Mouse (Mus musculus) liver, embryonic 13.5 days (tissue): Measurements from ENCODE around the gene Frmd4b. TPM values are rescaled to one million over a fixed set of nuclear protein-coding genes. Genes with fewer than 3 reads are reported as not detected.

Experiments
- ATAC-seq: fragments of 200-750 bp; cut with Nextera tagmentation; 2 replicates; pipeline ENCODE4 v1.8.0; 2017; ENCODE audit warnings: low read depth, mild to moderate bottlenecking, moderate number of reproducible peaks, moderate library complexity
- DNase-seq: peaks from one replicate; pipeline ENCODE4 v3.0.0; 2022
- H3K27ac ChIP-seq: fragments of 300-500 bp; sonication (generic); 2 replicates; pipeline ENCODE4 v1.5.1; 2015; ENCODE audit warnings: moderate library complexity, mild to moderate bottlenecking, inconsistent platforms
- H3K27me3 ChIP-seq: fragments of 300-500 bp; sonication (generic); 2 replicates; pipeline ENCODE4 v1.6.1; 2015; ENCODE audit warnings: mild to moderate bottlenecking, inconsistent platforms
- H3K36me3 ChIP-seq: fragments of 300-500 bp; sonication (generic); 2 replicates; pipeline ENCODE4 v1.6.1; 2015; ENCODE audit warnings: mild to moderate bottlenecking, inconsistent platforms
- H3K4me1 ChIP-seq: fragments of 300-500 bp; sonication (generic); replicated peaks from 2 replicates; pipeline ENCODE4 v1.6.1; 2015; ENCODE audit warnings: inconsistent platforms
- H3K4me2 ChIP-seq: fragments of 300-500 bp; sonication (generic); 2 replicates; pipeline ENCODE4 v1.6.1; 2015; ENCODE audit warnings: inconsistent platforms, mild to moderate bottlenecking, moderate library complexity
- H3K4me3 ChIP-seq: fragments of 300-500 bp; sonication (generic); replicated peaks from 2 replicates; pipeline ENCODE4 v1.5.1; 2015; ENCODE audit warnings: mild to moderate bottlenecking, inconsistent platforms
- H3K9ac ChIP-seq: fragments of 300-500 bp; sonication (generic); 2 replicates; pipeline ENCODE4 v1.6.1; 2015; ENCODE audit warnings: mild to moderate bottlenecking, inconsistent platforms
- H3K9me3 ChIP-seq: fragments of 300-500 bp; sonication (generic); replicated peaks from 2 replicates; pipeline ENCODE4 v1.6.1; 2016; ENCODE audit warnings: inconsistent platforms
- WGBS: fragments of 180-500 bp; shearing (Covaris S2); methylation state at CpG from one replicate; pipeline ENCODE4 v1.1.7; 2015; ENCODE audit not compliant: insufficient replicate concordance; 5-methylcytosine and 5-hydroxymethylcytosine counted together
- polyA plus RNA-seq: library from polyadenylated mRNA; unstranded; fragments of >200 nt; fragmentation: Nextera tagmentation; extraction: Ambion mirVana; gene quantifications from 2 replicates; pipeline ENCODE4 v1.2.1, GENCODE M21; 2015

The Frmd4b gene
- polyA plus RNA-seq, 1 experiment from 2014 or later = 3.8 TPM

DNA sequence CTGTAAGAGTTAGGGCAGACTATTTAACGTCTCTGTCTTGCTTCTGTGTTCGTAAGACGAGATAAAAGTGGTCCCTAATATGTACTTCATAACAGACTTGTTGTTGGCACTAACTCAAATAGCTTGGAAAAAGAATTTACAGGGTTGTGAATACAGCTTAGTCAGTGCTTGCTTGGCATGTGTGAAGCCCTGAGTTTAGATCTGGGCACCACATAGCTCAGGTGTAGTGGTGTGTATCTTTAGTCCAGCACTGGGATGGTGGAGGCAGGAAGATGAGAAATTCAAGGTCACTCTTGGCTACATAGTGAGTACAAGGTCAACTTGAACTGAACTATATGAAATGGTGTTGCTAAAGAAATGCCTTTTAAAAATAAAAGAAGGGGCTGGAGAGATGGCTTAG, 320.2 kb downstream of the Frmd4b start:
- Histone ChIP-seq H3K27ac (no peak overlapping the region), H3K4me3 (no peak overlapping the region), H3K36me3 (peaks cover 20% of the 10 kb centered on the region), H3K4me2 (no peak overlapping the region), H3K4me1 (no peaks in the 10 kb centered on the region; the same call in 1 of the 2 replicates), H3K9ac (no peak overlapping the region), H3K9me3 (no peaks in the 10 kb centered on the region), H3K27me3 (no peaks in the 10 kb centered on the region)
- 63% methylated on average over 3 of the region's 3 CpGs for WGBS
- DNase-seq (no peak), ATAC-seq (no peak)

- Histone ChIP-seq H3K27ac (no peak overlapping the region), H3K9ac (no peak overlapping the region), H3K4me2 (no peak overlapping the region), H3K4me1 (peaks cover 6% of the 10 kb centered on the region), H3K36me3 (peaks cover 20% of the 10 kb centered on the region), H3K4me3 (no peak overlapping the region), H3K27me3 (no peaks in the 10 kb centered on the region), H3K9me3 (no peaks in the 10 kb centered on the region)
- ATAC-seq (no peak), DNase-seq (no peak)
- 83% methylated on average over 21 of the region's 21 CpGs for WGBS
These were observed 321.3 kb downstream of the Frmd4b start for GRCm38 (mm10) chr6:97295866-97296527.

- Histone ChIP-seq H3K27ac (no peak overlapping the region), H3K36me3 (peaks cover 20% of the 10 kb centered on the region), H3K27me3 (no peaks in the 10 kb centered on the region), H3K9ac (no peak overlapping the region), H3K4me2 (no peak overlapping the region), H3K9me3 (no peaks in the 10 kb centered on the region), H3K4me1 (peaks cover 8% of the 10 kb centered on the region), H3K4me3 (no peak overlapping the region)
- no peak for ATAC-seq
- DNase-seq = no peak
- WGBS = 76% methylated on average over 9 of the region's 9 CpGs
These were observed 321.9 kb downstream of the Frmd4b start for GRCm38 (mm10) chr6:97295416-97295815.

DNA sequence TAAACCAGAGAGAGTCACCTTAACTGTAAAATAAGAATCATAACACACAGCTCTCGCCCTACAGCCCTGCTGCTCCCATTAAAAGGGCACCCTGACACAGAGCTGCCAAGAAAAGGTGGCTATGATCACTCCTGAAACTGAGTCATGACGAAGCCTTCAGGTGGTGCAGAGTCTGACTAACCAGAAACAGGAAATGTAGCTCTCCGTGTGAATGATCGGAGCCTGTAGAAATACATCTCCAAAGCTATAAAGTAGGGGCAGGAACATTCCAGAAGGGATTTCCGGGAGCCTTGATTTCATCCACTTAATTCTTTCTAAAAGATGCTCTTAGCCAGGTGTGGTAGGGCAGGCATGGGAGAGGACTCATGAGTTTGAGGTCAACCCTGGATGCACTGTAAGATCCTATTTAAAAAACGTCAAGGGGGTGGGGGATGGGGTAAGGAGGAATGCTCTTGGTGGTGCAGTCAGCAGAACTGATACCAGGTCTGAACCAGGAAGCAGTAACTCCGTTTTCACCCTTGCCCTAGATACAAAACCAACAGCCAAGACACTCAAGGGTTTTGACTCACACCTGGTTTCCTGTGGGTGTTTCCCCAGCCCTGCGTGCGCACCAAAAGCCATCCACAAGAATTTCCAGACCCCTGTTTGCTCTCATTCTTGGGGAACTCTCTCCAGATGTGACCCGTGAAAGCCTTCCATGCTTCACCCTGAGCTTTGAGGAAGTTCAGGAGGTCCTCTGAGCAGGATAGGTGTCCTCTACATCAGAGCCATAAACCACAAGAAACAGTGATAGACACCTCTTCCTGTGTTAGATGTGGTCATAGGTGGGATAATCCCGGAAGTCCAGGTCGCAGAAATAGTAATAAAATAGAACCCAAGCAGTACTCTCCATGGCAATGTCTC, 323.4 kb downstream of the Frmd4b start:
- Histone ChIP-seq H3K4me2 (no peak overlapping the region), H3K9me3 (no peaks in the 10 kb centered on the region), H3K4me3 (no peak overlapping the region), H3K4me1 (peaks cover 13% of the 10 kb centered on the region), H3K36me3 (peaks cover 17% of the 10 kb centered on the region; the same call in 1 of the 2 replicates), H3K9ac (no peak overlapping the region), H3K27me3 (no peaks in the 10 kb centered on the region), H3K27ac (no peak overlapping the region)
- 50% methylated on average over 12 of the region's 12 CpGs for WGBS
- ATAC-seq = no peak
- no peak for DNase-seq

DNA sequence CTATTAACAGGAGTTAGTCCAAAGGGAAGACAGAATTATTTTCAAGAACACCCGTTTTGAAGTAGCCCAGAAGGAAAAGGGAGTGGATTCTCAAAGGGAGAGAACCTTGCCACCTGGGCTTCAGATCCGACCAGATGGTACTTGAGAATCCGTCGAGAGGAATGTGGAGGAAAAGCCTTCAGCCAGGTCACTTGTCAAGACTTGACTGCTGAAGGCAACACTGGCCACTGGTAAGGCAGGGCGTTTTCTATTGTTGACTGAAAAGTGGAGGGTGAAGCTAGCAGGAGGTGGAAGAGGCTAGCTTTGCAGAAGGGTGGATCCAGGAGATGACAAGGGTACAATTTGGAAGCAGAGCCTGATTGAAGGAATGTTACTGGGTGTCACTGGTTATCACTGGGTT, 324.4 kb downstream of the Frmd4b start:
- ATAC-seq = no peak

GRCm38 (mm10) chr6:97292096-97292495, 325.2 kb downstream of the Frmd4b start:
- Histone ChIP-seq H3K27me3 (no peaks in the 10 kb centered on the region), H3K4me3 (no peak overlapping the region), H3K9me3 (no peaks in the 10 kb centered on the region), H3K27ac (peak overlapping the region; percentile 7; the same call in 1 of the 2 replicates), H3K36me3 (peaks cover 21% of the 10 kb centered on the region), H3K4me2 (no peak overlapping the region), H3K4me1 (peaks cover 19% of the 10 kb centered on the region), H3K9ac (no peak overlapping the region)
- ATAC-seq = no peak
- 83% methylated on average over 3 of the region's 3 CpGs for WGBS
- no peak for DNase-seq

More for the DNA sequence above, 324.4 kb downstream of the Frmd4b start:
- H3K36me3 ChIP-seq = peaks cover 15% of the 10 kb centered on the region; the same call in 1 of the 2 replicates
- H3K9ac ChIP-seq = no peak overlapping the region
- H3K4me3 ChIP-seq = no peak overlapping the region
- peaks cover 18% of the 10 kb centered on the region for H3K4me1 ChIP-seq
- H3K4me2 ChIP-seq = no peak overlapping the region
- no peaks in the 10 kb centered on the region for H3K9me3 ChIP-seq
- H3K27me3 ChIP-seq = no peaks in the 10 kb centered on the region
- DNase-seq = no peak
- WGBS = 61% methylated on average over 5 of the region's 5 CpGs
- no peak overlapping the region for H3K27ac ChIP-seq

- H3K27me3 ChIP-seq = no peaks in the 10 kb centered on the region
- H3K9me3 ChIP-seq = no peaks in the 10 kb centered on the region
- peaks cover 19% of the 10 kb centered on the region for H3K4me1 ChIP-seq
- ATAC-seq (no peak), DNase-seq (no peak)
- H3K4me3 ChIP-seq = no peak overlapping the region
- peaks cover 19% of the 10 kb centered on the region for H3K36me3 ChIP-seq
- H3K9ac ChIP-seq = no peak overlapping the region
- H3K4me2 ChIP-seq = no peak overlapping the region
- 37% methylated on average over 21 of the region's 21 CpGs for WGBS
- peak overlapping the region; percentile 15; the same call in 1 of the 2 replicates for H3K27ac ChIP-seq
These were observed 326.0 kb downstream of the Frmd4b start for GRCm38 (mm10) chr6:97291159-97291908.

- H3K9me3 ChIP-seq = no peaks in the 10 kb centered on the region
- no peak overlapping the region for H3K4me3 ChIP-seq
- no peak overlapping the region for H3K27ac ChIP-seq
- H3K4me1 ChIP-seq = peaks cover 19% of the 10 kb centered on the region
- no peak for ATAC-seq
- no peak for DNase-seq
- WGBS = 23% methylated on average over 3 of the region's 3 CpGs
- H3K4me2 ChIP-seq = no peak overlapping the region
- H3K36me3 ChIP-seq = peaks cover 12% of the 10 kb centered on the region
- no peak overlapping the region for H3K9ac ChIP-seq
- no peaks in the 10 kb centered on the region for H3K27me3 ChIP-seq
These were observed 326.7 kb downstream of the Frmd4b start for GRCm38 (mm10) chr6:97290687-97291086.

DNA sequence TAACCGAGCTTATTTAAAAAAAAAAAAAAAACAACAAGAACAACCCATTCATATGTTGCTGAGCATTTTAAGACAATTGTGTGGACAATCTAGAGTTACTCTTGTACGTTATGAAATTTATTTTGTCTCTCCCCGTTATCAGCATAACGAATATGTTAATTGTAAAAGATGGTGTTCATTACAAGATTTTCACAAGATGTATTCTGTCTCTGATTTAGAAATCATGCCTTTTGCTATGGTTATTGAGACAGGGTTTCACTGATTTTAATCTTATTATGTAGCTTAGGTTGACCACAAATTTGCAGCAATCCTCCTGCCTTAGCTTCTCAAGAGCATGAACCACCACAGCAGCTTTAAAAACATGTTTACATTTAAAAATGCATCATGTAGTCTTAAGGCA, 327.5 kb downstream of the Frmd4b start:
- ATAC-seq (no peak), DNase-seq (no peak)
- Histone ChIP-seq H3K27ac (no peak overlapping the region), H3K36me3 (peaks cover 7% of the 10 kb centered on the region), H3K9me3 (no peaks in the 10 kb centered on the region), H3K4me1 (peaks cover 19% of the 10 kb centered on the region), H3K4me2 (no peak overlapping the region), H3K27me3 (no peaks in the 10 kb centered on the region), H3K9ac (no peak overlapping the region), H3K4me3 (no peak overlapping the region)
- WGBS = 66% methylated on average over 4 of the region's 4 CpGs

GRCm38 (mm10) chr6:97289316-97289820, 328.0 kb downstream of the Frmd4b start:
- WGBS = 35% methylated on average over 10 of the region's 10 CpGs
- Histone ChIP-seq H3K4me2 (no peak overlapping the region), H3K36me3 (peaks cover 7% of the 10 kb centered on the region), H3K4me1 (peaks cover 19% of the 10 kb centered on the region), H3K27me3 (no peaks in the 10 kb centered on the region), H3K9ac (no peak overlapping the region), H3K9me3 (no peaks in the 10 kb centered on the region), H3K4me3 (no peak overlapping the region), H3K27ac (peak overlapping the region; percentile 27)
- ATAC-seq (no peak), DNase-seq (no peak)
